Mouse (Mus musculus) midbrain, embryonic 15.5 days (tissue): Measurements from ENCODE around the gene Mif. TPM values are rescaled to one million over a fixed set of nuclear protein-coding genes. Genes with fewer than 3 reads are reported as not detected.
A peak's percentile ranks its signal among the peaks of the same experiment; 100 is the strongest.

Experiments
- ATAC-seq: fragments of 200-750 bp; cut with Nextera tagmentation; replicated peaks from 2 replicates; pipeline ENCODE4 v1.8.0; 2017; ENCODE audit warnings: moderate TSS enrichment
- H3K27ac ChIP-seq: fragments of 300-500 bp; sonication (generic); 2 replicates; pipeline ENCODE4 v1.5.1; 2015; ENCODE audit warnings: mild to moderate bottlenecking, inconsistent platforms
- H3K27me3 ChIP-seq: fragments of 300-500 bp; sonication (generic); replicated peaks from 2 replicates; pipeline ENCODE4 v1.6.1; 2015; ENCODE audit warnings: inconsistent platforms
- H3K36me3 ChIP-seq: fragments of 300-500 bp; sonication (generic); replicated peaks from 2 replicates; pipeline ENCODE4 v1.6.1; 2015; ENCODE audit warnings: inconsistent platforms
- H3K4me1 ChIP-seq: fragments of 300-500 bp; sonication (generic); 2 replicates; pipeline ENCODE4 v1.6.1; 2015; ENCODE audit warnings: inconsistent platforms
- H3K4me2 ChIP-seq: fragments of 300-500 bp; sonication (generic); 2 replicates; pipeline ENCODE4 v1.6.1; 2015; ENCODE audit warnings: inconsistent platforms, mild to moderate bottlenecking, moderate library complexity
- H3K4me3 ChIP-seq: fragments of 300-500 bp; sonication (generic); 2 replicates; pipeline ENCODE4 v1.5.1; 2015; ENCODE audit warnings: mild to moderate bottlenecking, inconsistent platforms
- H3K9ac ChIP-seq: fragments of 300-500 bp; sonication (generic); 2 replicates; pipeline ENCODE4 v1.6.1; 2015; ENCODE audit warnings: mild to moderate bottlenecking, inconsistent platforms
- H3K9me3 ChIP-seq: fragments of 300-500 bp; sonication (generic); 2 replicates; pipeline ENCODE4 v1.6.1; 2016; ENCODE audit warnings: inconsistent platforms
- WGBS: fragments of 180-500 bp; shearing (Covaris S2); methylation state at CpG from one replicate; pipeline ENCODE4 v1.1.7; 2015; ENCODE audit warnings: mixed read lengths; 5-methylcytosine and 5-hydroxymethylcytosine counted together
- polyA plus RNA-seq: library from polyadenylated mRNA; unstranded; fragments of >200 nt; fragmentation: Nextera tagmentation; extraction: Ambion mirVana; gene quantifications from 2 replicates; pipeline ENCODE4 v1.2.1, GENCODE M21; 2015

Gene Mif
- polyA plus RNA-seq, 1 experiment from 2014 or later: 1,455 TPM

GRCm38 (mm10) chr10:75884742-75885141 lies 24.7 kb upstream of the Mif start:
- 94% methylated on average over 8 of the region's 8 CpGs for WGBS

GRCm38 (mm10) chr10:75883232-75883552 lies 23.2 kb upstream of the Mif start:
- H3K27me3 ChIP-seq: no peaks in the 10 kb centered on the region
- no peaks in the 10 kb centered on the region for H3K36me3 ChIP-seq
- no peaks in the 10 kb centered on the region; the same call in 1 of the 2 replicates for H3K4me1 ChIP-seq
- H3K27ac ChIP-seq: no peak overlapping the region
- 2% methylated on average over 10 of the region's 10 CpGs for WGBS
- H3K4me3 ChIP-seq: no peak overlapping the region
- H3K4me2 ChIP-seq: peak overlapping the region; percentile 31; the same call in 1 of the 2 replicates
- H3K9ac ChIP-seq: no peak overlapping the region
- 0 out of 2 replicates have a peak, but pooled peaks have one; percentile 43 for ATAC-seq
- no peaks in the 10 kb centered on the region for H3K9me3 ChIP-seq

More at GRCm38 (mm10) chr10:75884742-75885141, 24.7 kb upstream of the Mif start:
- no peaks in the 10 kb centered on the region; the same call in 1 of the 2 replicates for H3K4me1 ChIP-seq
- no peaks in the 10 kb centered on the region for H3K36me3 ChIP-seq
- ATAC-seq: no peak
- H3K27ac ChIP-seq: no peak overlapping the region
- no peak overlapping the region for H3K4me3 ChIP-seq
- no peak overlapping the region for H3K4me2 ChIP-seq
- H3K27me3 ChIP-seq: no peaks in the 10 kb centered on the region
- no peak overlapping the region for H3K9ac ChIP-seq
- no peaks in the 10 kb centered on the region for H3K9me3 ChIP-seq

GRCm38 (mm10) chr10:75882433-75883231 lies 22.6 kb upstream of the Mif start:
- WGBS: 5% methylated on average over 15 of the region's 15 CpGs
- Histone ChIP-seq H3K36me3 (no peaks in the 10 kb centered on the region), H3K9ac (no peak overlapping the region), H3K9me3 (no peaks in the 10 kb centered on the region), H3K4me1 (no peaks in the 10 kb centered on the region; the same call in 1 of the 2 replicates), H3K27ac (no peak overlapping the region), H3K4me2 (peak overlapping the region; percentile 31; the same call in 1 of the 2 replicates), H3K4me3 (no peak overlapping the region), H3K27me3 (no peaks in the 10 kb centered on the region)
- no peak for ATAC-seq

- Histone ChIP-seq H3K27ac (no peak overlapping the region), H3K4me2 (no peak overlapping the region), H3K27me3 (no peaks in the 10 kb centered on the region), H3K4me1 (no peaks in the 10 kb centered on the region; the same call in 1 of the 2 replicates), H3K9ac (no peak overlapping the region), H3K9me3 (no peaks in the 10 kb centered on the region), H3K4me3 (no peak overlapping the region), H3K36me3 (no peaks in the 10 kb centered on the region)
- ATAC-seq: no peak
- 16% methylated on average over 20 of the region's 20 CpGs for WGBS
Observed at GRCm38 (mm10) chr10:75881578-75882432, 21.8 kb upstream of the Mif start.

- no peak for ATAC-seq
- Histone ChIP-seq H3K9me3 (no peaks in the 10 kb centered on the region), H3K4me3 (no peak overlapping the region), H3K4me2 (no peak overlapping the region), H3K9ac (no peak overlapping the region), H3K27ac (no peak overlapping the region), H3K27me3 (no peaks in the 10 kb centered on the region), H3K4me1 (no peaks in the 10 kb centered on the region; the same call in 1 of the 2 replicates), H3K36me3 (no peaks in the 10 kb centered on the region)
- WGBS: 57% methylated on average over 6 of the region's 6 CpGs
Observed at GRCm38 (mm10) chr10:75880771-75881577, 20.9 kb upstream of the Mif start.

- Histone ChIP-seq H3K9me3 (no peaks in the 10 kb centered on the region), H3K4me3 (no peak overlapping the region), H3K4me1 (no peaks in the 10 kb centered on the region; the same call in 1 of the 2 replicates), H3K9ac (no peak overlapping the region), H3K4me2 (no peak overlapping the region), H3K36me3 (no peaks in the 10 kb centered on the region), H3K27ac (no peak overlapping the region), H3K27me3 (no peaks in the 10 kb centered on the region)
- 97% methylated on average over 10 of the region's 10 CpGs for WGBS
- no peak for ATAC-seq
Observed at GRCm38 (mm10) chr10:75880351-75880750, 20.3 kb upstream of the Mif start.

GRCm38 (mm10) chr10:75878836-75879235 lies 18.8 kb upstream of the Mif start:
- H3K4me3 ChIP-seq: no peak overlapping the region

GRCm38 (mm10) chr10:75873543-75874170 lies 13.6 kb upstream of the Mif start:
- Histone ChIP-seq H3K36me3 (no peaks in the 10 kb centered on the region), H3K9me3 (no peaks in the 10 kb centered on the region), H3K4me1 (peaks cover 16% of the 10 kb centered on the region), H3K9ac (peak overlapping the region; percentile 24), H3K4me2 (peak overlapping the region; percentile 68), H3K27me3 (no peaks in the 10 kb centered on the region), H3K4me3 (peak overlapping the region; percentile 39), H3K27ac (peak overlapping the region; percentile 82)
- ATAC-seq: peak; percentile 51
- WGBS: 9% methylated on average over 10 of the region's 10 CpGs

More at GRCm38 (mm10) chr10:75878836-75879235, 18.8 kb upstream of the Mif start:
- Histone ChIP-seq H3K9me3 (no peaks in the 10 kb centered on the region), H3K4me2 (no peak overlapping the region), H3K36me3 (no peaks in the 10 kb centered on the region), H3K9ac (no peak overlapping the region), H3K27me3 (no peaks in the 10 kb centered on the region), H3K4me1 (peaks cover 3% of the 10 kb centered on the region), H3K27ac (no peak overlapping the region)
- WGBS: 81% methylated on average over 3 of the region's 3 CpGs
- ATAC-seq: no peak

GRCm38 (mm10) chr10:75872915-75873542 lies 13.0 kb upstream of the Mif start:
- WGBS: 1% methylated on average over 11 of the region's 11 CpGs

GRCm38 (mm10) chr10:75872025-75872914 lies 12.2 kb upstream of the Mif start:
- Histone ChIP-seq H3K4me1 (peaks cover 16% of the 10 kb centered on the region), H3K4me3 (peak overlapping the region; percentile 39), H3K4me2 (peak overlapping the region; percentile 68), H3K9ac (peak overlapping the region; percentile 24; the same call in 1 of the 2 replicates), H3K27ac (peak overlapping the region; percentile 82), H3K27me3 (no peaks in the 10 kb centered on the region), H3K9me3 (no peaks in the 10 kb centered on the region), H3K36me3 (no peaks in the 10 kb centered on the region)
- ATAC-seq: peak; percentile 2; the same call in 1 of the 2 replicates
- WGBS: 36% methylated on average over 10 of the region's 10 CpGs

More at GRCm38 (mm10) chr10:75872915-75873542, 13.0 kb upstream of the Mif start:
- peak; percentile 98 for ATAC-seq
- H3K9me3 ChIP-seq: no peaks in the 10 kb centered on the region
- peak overlapping the region; percentile 68 for H3K4me2 ChIP-seq
- H3K4me3 ChIP-seq: peak overlapping the region; percentile 39
- H3K27me3 ChIP-seq: no peaks in the 10 kb centered on the region
- H3K27ac ChIP-seq: peak overlapping the region; percentile 82
- peak overlapping the region; percentile 24 for H3K9ac ChIP-seq
- H3K4me1 ChIP-seq: peaks cover 16% of the 10 kb centered on the region
- H3K36me3 ChIP-seq: no peaks in the 10 kb centered on the region
